Mouse (Mus musculus): Measurements from ENCODE around the gene Casp9. TPM values are rescaled to one million over a fixed set of nuclear protein-coding genes. Genes with fewer than 3 reads are reported as not detected.

The Casp9 gene
- polyA plus RNA-seq, 1 experiment from 2014 or later: 21.7 TPM

DNA sequence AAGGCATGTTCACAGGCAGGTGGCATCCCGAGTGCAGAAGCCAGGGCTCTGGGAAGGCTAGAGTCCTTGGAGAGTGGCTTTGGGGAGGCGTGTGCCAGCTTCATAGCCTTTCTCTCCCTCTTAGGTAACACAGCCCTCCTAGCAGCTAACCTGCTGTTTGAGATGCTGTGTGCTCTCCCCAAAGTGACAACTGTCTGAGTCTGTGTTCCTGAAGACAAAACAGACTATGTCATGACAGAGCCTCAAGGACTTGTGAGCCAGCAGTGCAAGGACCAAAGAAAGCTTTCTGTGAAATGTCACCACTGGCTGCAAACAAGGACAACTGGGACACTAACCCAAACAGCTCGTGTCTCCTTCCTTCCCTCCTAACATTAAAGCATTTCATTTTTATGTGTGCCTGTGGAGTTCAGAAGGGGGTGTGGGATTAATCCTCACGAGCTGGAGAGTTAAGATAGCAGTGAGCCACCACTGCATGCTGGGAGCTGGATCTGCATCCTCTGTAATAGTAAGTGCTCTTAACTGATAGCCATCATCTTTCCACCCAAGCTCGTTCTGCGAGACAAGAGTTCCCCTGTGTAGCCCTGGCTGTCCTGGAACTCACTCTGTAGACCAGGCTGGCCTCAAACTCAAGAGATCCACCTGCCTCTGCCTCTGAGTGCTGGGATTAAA lies 34.4 kb upstream of the Casp9 start:
- Histone ChIP-seq H3K4me2 (ENCODE audit: low read depth) (no peak overlapping the region), H3K27ac (ENCODE audit: low read depth, low read length) (no peak overlapping the region), H3K36me3 (ENCODE audit: control insufficient read depth, insufficient read depth, low read length) (peaks cover 5% of the 10 kb centered on the region; the same call in 1 of the 2 replicates), H3K4me3 (ENCODE audit: low read depth, low read length) (no peak overlapping the region), H3K9me3 (ENCODE audit: control insufficient read depth, low read length) (no peaks in the 10 kb centered on the region), H3K27me3 (ENCODE audit: control insufficient read depth, insufficient read depth, low read length) (no peaks in the 10 kb centered on the region), H3K4me1 (ENCODE audit: control insufficient read depth, insufficient read depth, low read length) (no peaks in the 10 kb centered on the region), H3K9ac (ENCODE audit: low read length) (no peak overlapping the region)
- DNase-seq (ENCODE audit: low spot score) (no peak), ATAC-seq (ENCODE audit: insufficient read depth, low FRiP score, low TSS enrichment) (no peak)
- 81% methylated on average over 6 of the region's 6 CpGs for WGBS

DNA sequence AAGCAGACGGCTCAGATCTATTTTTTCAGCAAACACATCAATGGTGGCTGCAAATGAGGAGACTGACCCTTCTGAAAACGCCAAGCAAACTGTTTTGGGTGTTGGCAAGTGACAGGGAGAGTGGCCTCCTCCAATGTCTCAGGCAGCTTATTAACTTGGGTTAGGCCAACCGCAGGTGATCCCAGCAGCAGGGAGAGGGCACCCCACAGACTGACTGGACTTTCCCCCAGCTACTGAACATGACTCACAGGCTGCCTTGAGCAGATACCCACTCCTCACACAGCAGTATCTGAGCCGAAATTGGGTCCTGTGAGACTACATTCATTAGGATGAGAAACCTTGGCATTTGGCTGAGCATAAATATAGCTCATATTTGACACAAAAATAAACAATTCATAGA lies 32.5 kb upstream of the Casp9 start:
- Histone ChIP-seq H3K27ac (ENCODE audit: low read depth, low read length) (no peak overlapping the region), H3K9me3 (ENCODE audit: control insufficient read depth, low read length) (no peaks in the 10 kb centered on the region), H3K4me2 (ENCODE audit: low read depth) (no peak overlapping the region), H3K9ac (ENCODE audit: low read length) (no peak overlapping the region), H3K27me3 (ENCODE audit: control insufficient read depth, insufficient read depth, low read length) (no peaks in the 10 kb centered on the region), H3K36me3 (ENCODE audit: control insufficient read depth, insufficient read depth, low read length) (peaks cover 7% of the 10 kb centered on the region; the same call in 1 of the 2 replicates), H3K4me1 (ENCODE audit: control insufficient read depth, insufficient read depth, low read length) (no peaks in the 10 kb centered on the region), H3K4me3 (ENCODE audit: low read depth, low read length) (no peak overlapping the region)
- 81% methylated on average over 4 of the region's 4 CpGs for WGBS
- DNase-seq (ENCODE audit: low spot score) (no peak), ATAC-seq (ENCODE audit: insufficient read depth, low FRiP score, low TSS enrichment) (no peak)

DNA sequence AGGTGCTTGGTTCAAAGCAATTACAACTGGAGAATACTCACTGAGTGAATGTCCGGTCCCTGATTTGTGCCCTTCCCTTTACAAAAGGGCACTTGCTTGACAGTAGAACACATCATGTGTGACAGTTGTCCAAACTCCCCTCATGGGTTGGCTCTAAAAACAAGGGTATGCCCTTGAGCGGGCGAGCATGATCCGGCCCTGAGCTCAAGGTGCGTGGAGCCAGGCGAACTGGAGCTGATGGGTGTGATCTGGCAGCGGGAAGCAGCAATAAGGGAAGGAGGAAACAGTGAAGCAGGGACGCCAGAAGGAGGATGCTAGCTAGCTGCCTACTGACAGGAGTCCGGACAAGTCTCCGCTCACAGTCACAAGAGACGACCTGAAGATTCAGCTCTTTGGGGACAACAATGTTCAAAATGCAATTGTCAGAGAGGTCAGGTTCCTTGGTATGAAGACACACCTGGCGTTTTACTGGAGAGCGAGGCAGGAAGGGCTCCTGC lies 31.3 kb upstream of the Casp9 start:
- no peak for DNase-seq (ENCODE audit: low spot score)
- Histone ChIP-seq H3K9me3 (ENCODE audit: control insufficient read depth, low read length) (no peaks in the 10 kb centered on the region), H3K9ac (ENCODE audit: low read length) (no peak overlapping the region), H3K36me3 (ENCODE audit: control insufficient read depth, insufficient read depth, low read length) (peaks cover 7% of the 10 kb centered on the region; the same call in 1 of the 2 replicates), H3K27me3 (ENCODE audit: control insufficient read depth, insufficient read depth, low read length) (no peaks in the 10 kb centered on the region), H3K27ac (ENCODE audit: low read depth, low read length) (no peak overlapping the region), H3K4me2 (ENCODE audit: low read depth) (no peak overlapping the region), H3K4me1 (ENCODE audit: control insufficient read depth, insufficient read depth, low read length) (no peaks in the 10 kb centered on the region), H3K4me3 (ENCODE audit: low read depth, low read length) (no peak overlapping the region)
- WGBS: 95% methylated on average over 13 of the region's 13 CpGs
- ATAC-seq (ENCODE audit: insufficient read depth, low FRiP score, low TSS enrichment): no peak

GRCm38 (mm10) chr4:141763476-141763875 lies 29.9 kb upstream of the Casp9 start:
- 95% methylated on average over 12 of the region's 12 CpGs for WGBS
- Histone ChIP-seq H3K4me1 (ENCODE audit: control insufficient read depth, insufficient read depth, low read length) (no peaks in the 10 kb centered on the region), H3K9ac (ENCODE audit: low read length) (no peak overlapping the region), H3K9me3 (ENCODE audit: control insufficient read depth, low read length) (no peaks in the 10 kb centered on the region), H3K27ac (ENCODE audit: low read depth, low read length) (no peak overlapping the region), H3K27me3 (ENCODE audit: control insufficient read depth, insufficient read depth, low read length) (no peaks in the 10 kb centered on the region), H3K36me3 (ENCODE audit: control insufficient read depth, insufficient read depth, low read length) (peaks cover 10% of the 10 kb centered on the region; the same call in 1 of the 2 replicates), H3K4me2 (ENCODE audit: low read depth) (no peak overlapping the region), H3K4me3 (ENCODE audit: low read depth, low read length) (no peak overlapping the region)
- no peak for DNase-seq (ENCODE audit: low spot score)
- ATAC-seq (ENCODE audit: insufficient read depth, low FRiP score, low TSS enrichment): no peak

DNA sequence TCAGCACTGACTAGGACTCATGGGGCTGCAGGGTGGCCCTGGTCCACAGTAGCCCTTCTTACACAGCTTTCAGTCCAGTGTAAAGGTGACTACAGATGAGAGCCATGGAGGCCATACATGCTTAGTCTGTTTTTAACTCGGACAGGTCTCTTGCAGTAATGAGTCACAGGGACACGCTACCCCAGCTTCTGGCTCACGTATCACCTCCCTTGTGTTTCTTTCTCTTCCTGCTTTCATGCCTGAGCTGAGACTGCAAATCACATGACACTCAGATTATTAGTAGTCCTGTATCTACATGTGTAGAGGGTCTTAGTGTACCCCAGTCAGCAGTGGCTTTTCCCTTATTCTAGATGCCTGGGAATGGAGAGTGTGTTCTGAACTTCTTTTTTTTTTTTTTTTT lies 28.4 kb upstream of the Casp9 start:
- Histone ChIP-seq H3K4me3 (ENCODE audit: low read depth, low read length) (no peak overlapping the region), H3K27ac (ENCODE audit: low read depth, low read length) (no peak overlapping the region), H3K9me3 (ENCODE audit: control insufficient read depth, low read length) (no peaks in the 10 kb centered on the region), H3K27me3 (ENCODE audit: control insufficient read depth, insufficient read depth, low read length) (no peaks in the 10 kb centered on the region), H3K9ac (ENCODE audit: low read length) (no peak overlapping the region), H3K4me2 (ENCODE audit: low read depth) (no peak overlapping the region), H3K36me3 (ENCODE audit: control insufficient read depth, insufficient read depth, low read length) (peaks cover 11% of the 10 kb centered on the region), H3K4me1 (ENCODE audit: control insufficient read depth, insufficient read depth, low read length) (no peaks in the 10 kb centered on the region)
- DNase-seq (ENCODE audit: low spot score) (no peak), ATAC-seq (ENCODE audit: insufficient read depth, low FRiP score, low TSS enrichment) (no peak)
- WGBS: 97% methylated on average over 3 of the region's 3 CpGs

DNA sequence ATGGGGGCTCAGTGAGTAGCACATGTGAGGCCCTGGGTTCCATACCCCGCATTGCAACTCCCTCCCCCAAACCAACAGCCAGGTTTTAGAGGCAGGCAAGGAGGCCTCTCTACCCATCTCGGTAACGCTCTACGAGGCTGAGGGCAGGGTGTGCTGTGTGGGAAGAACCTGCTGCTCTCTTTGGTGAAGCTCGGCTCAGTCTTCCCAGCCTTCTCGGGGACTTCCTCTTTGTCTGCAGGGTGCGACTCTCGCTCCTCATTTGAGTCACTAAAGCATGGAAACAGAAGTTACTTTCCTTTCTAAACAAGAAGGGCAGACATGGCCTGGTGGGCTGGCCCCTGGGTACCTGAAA lies 27.1 kb upstream of the Casp9 start:
- DNase-seq (ENCODE audit: low spot score) (no peak), ATAC-seq (ENCODE audit: insufficient read depth, low FRiP score, low TSS enrichment) (no peak)
- Histone ChIP-seq H3K27ac (ENCODE audit: low read depth, low read length) (no peak overlapping the region), H3K4me3 (ENCODE audit: low read depth, low read length) (no peak overlapping the region), H3K9ac (ENCODE audit: low read length) (no peak overlapping the region), H3K4me2 (ENCODE audit: low read depth) (no peak overlapping the region), H3K4me1 (ENCODE audit: control insufficient read depth, insufficient read depth, low read length) (no peaks in the 10 kb centered on the region), H3K27me3 (ENCODE audit: control insufficient read depth, insufficient read depth, low read length) (no peaks in the 10 kb centered on the region), H3K9me3 (ENCODE audit: control insufficient read depth, low read length) (no peaks in the 10 kb centered on the region), H3K36me3 (ENCODE audit: control insufficient read depth, insufficient read depth, low read length) (peaks cover 15% of the 10 kb centered on the region)
- 97% methylated on average over 8 of the region's 8 CpGs for WGBS

- H3K4me1 ChIP-seq (ENCODE audit: control insufficient read depth, insufficient read depth, low read length): no peaks in the 10 kb centered on the region
- H3K36me3 ChIP-seq (ENCODE audit: control insufficient read depth, insufficient read depth, low read length): peaks cover 15% of the 10 kb centered on the region
- H3K4me3 ChIP-seq (ENCODE audit: low read depth, low read length): no peak overlapping the region
- DNase-seq (ENCODE audit: low spot score) (no peak), ATAC-seq (ENCODE audit: insufficient read depth, low FRiP score, low TSS enrichment) (no peak)
- H3K27me3 ChIP-seq (ENCODE audit: control insufficient read depth, insufficient read depth, low read length): no peaks in the 10 kb centered on the region
- no peak overlapping the region for H3K27ac ChIP-seq (ENCODE audit: low read depth, low read length)
- no peak overlapping the region for H3K9ac ChIP-seq (ENCODE audit: low read length)
- H3K4me2 ChIP-seq (ENCODE audit: low read depth): no peak overlapping the region
- H3K9me3 ChIP-seq (ENCODE audit: control insufficient read depth, low read length): no peaks in the 10 kb centered on the region
- WGBS: 82% methylated on average over 19 of the region's 19 CpGs
Measured at GRCm38 (mm10) chr4:141766668-141767352, 26.6 kb upstream of the Casp9 start.

GRCm38 (mm10) chr4:141767353-141768036 lies 25.9 kb upstream of the Casp9 start:
- Histone ChIP-seq H3K27me3 (ENCODE audit: control insufficient read depth, insufficient read depth, low read length) (no peaks in the 10 kb centered on the region), H3K27ac (ENCODE audit: low read depth, low read length) (no peak overlapping the region)

More at GRCm38 (mm10) chr4:141767353-141768036, 25.9 kb upstream of the Casp9 start:
- WGBS: 75% methylated on average over 19 of the region's 19 CpGs
- H3K9ac ChIP-seq (ENCODE audit: low read length): no peak overlapping the region
- ATAC-seq (ENCODE audit: insufficient read depth, low FRiP score, low TSS enrichment) (no peak), DNase-seq (ENCODE audit: low spot score) (no peak)
- no peaks in the 10 kb centered on the region for H3K9me3 ChIP-seq (ENCODE audit: control insufficient read depth, low read length)
- no peak overlapping the region for H3K4me2 ChIP-seq (ENCODE audit: low read depth)
- H3K36me3 ChIP-seq (ENCODE audit: control insufficient read depth, insufficient read depth, low read length): peaks cover 12% of the 10 kb centered on the region
- no peak overlapping the region for H3K4me3 ChIP-seq (ENCODE audit: low read depth, low read length)
- H3K4me1 ChIP-seq (ENCODE audit: control insufficient read depth, insufficient read depth, low read length): no peaks in the 10 kb centered on the region
